Mouse (Mus musculus): ENCODE data around the gene Ganab.

GRCm38 (mm10) chr19:8941136-8941514 lies 43.3 kb downstream of the Ganab start:
- TF ChIP-seq POLR2A (IDR thresholded peaks at IDR 0.05; ENCODE audit: low read depth, low read length) (no peak), CTCF (IDR thresholded peaks at IDR 0.05; ENCODE audit: extremely low read depth, insufficient read length, insufficient replicate concordance, low read depth, low read length) (no peak)

Measured in small intestine, adult 2 months (tissue).